In genomic region chr13:111869771-111870437, GRCm38 (mm10) we compare ENCODE assay signal across 10 mouse cellular contexts.
A peak's percentile ranks its signal among the peaks of the same experiment; 100 is the strongest.
DNase-seq lines count a peak whose midpoint lies in the region; ATAC-seq lines count a peak whose summit lies in the region.
"Had no signal": no experiment of that assay in that cellular context is flagged by ENCODE, and none has a peak within 500 bp of the region (broad histone marks: within the 10 kb centered on the region; RNA-seq: fewer than 3 reads in every experiment).

No protein-coding gene starts in this region.

- H3K4me3 ChIP-seq in midbrain, embryonic 14.5 days (replicated peaks; ENCODE audit: low read depth, low read length): no peak overlapping the region
- H3K4me3 ChIP-seq: embryonic facial prominence, embryonic 12.5 days; limb, embryonic 15.5 days had no signal

- no peaks in the 10 kb centered on the region for H3K36me3 ChIP-seq in midbrain, embryonic 14.5 days (ENCODE audit: control insufficient read depth, insufficient read depth, low read length)
- H3K36me3 ChIP-seq: embryonic facial prominence, embryonic 12.5 days; limb, embryonic 15.5 days had no signal

- H3K4me1 ChIP-seq in midbrain, embryonic 14.5 days (ENCODE audit: control insufficient read depth, insufficient read depth, low read length): 0 out of 2 replicates have a peak, but pooled peaks cover 9% of the 10 kb centered on the region

- ATAC-seq in midbrain, embryonic 14.5 days (ENCODE audit: low FRiP score, low TSS enrichment): peak; percentile 31; the same call in 1 of the 2 replicates

- H3K9ac ChIP-seq in midbrain, embryonic 14.5 days (replicated peaks; ENCODE audit: low read length): no peak overlapping the region
- H3K9ac ChIP-seq: embryonic facial prominence, embryonic 12.5 days; limb, embryonic 15.5 days had no signal

- whole genome bisulfite sequencing in midbrain, embryonic 14.5 days: 44% methylated on average over 17 of the region's 17 CpGs

- no peak overlapping the region for H3K4me2 ChIP-seq in midbrain, embryonic 14.5 days (ENCODE audit: low read length)
- H3K4me2 ChIP-seq: embryonic facial prominence, embryonic 12.5 days; limb, embryonic 15.5 days had no signal

- peak; percentile 89 for DNase-seq in heart, adult 11 months
- DNase-seq in heart, adult 8-10 months (ENCODE audit: low spot score): no peak
- peak; percentile 11 to 26 for DNase-seq in cerebellum, postnatal 36 days
- peak; percentile 78 for DNase-seq in layer of hippocampus, adult 9-11 months
- DNase-seq in midbrain, embryonic 14.5 days: peak; percentile 51
- DNase-seq in kidney, adult 8-10 months: no peak
- DNase-seq in spleen, postnatal 4 days (ENCODE audit: low spot score in 2 of 2): no peak
- no peak for DNase-seq in lung, postnatal 14 days

- no peaks in the 10 kb centered on the region for H3K9me3 ChIP-seq in midbrain, embryonic 14.5 days (ENCODE audit: control insufficient read depth, low read length)
- H3K9me3 ChIP-seq: embryonic facial prominence, embryonic 12.5 days; limb, embryonic 15.5 days had no signal

- H3K27ac ChIP-seq in midbrain, embryonic 14.5 days (replicated peaks; ENCODE audit: low read depth, low read length): peak overlapping the region; percentile 27; the same call in 1 of the 2 replicates
- H3K27ac ChIP-seq: embryonic facial prominence, embryonic 12.5 days had no signal

- no peaks in the 10 kb centered on the region for H3K27me3 ChIP-seq in midbrain, embryonic 14.5 days (ENCODE audit: control insufficient read depth, insufficient read depth, low read length)
- H3K27me3 ChIP-seq: embryonic facial prominence, embryonic 12.5 days; limb, embryonic 15.5 days had no signal

Comparison
In these comparisons a context has a peak if more than half of its experiments do, and no peak if none do; other contexts are left out.
1. DNase-seq: peak in heart, adult 11 months (single experiment), cerebellum, postnatal 36 days (2 of 2), layer of hippocampus, adult 9-11 months (single experiment) and midbrain, embryonic 14.5 days (single experiment); none in heart, adult 8-10 months (single experiment), kidney, adult 8-10 months (0 of 2), spleen, postnatal 4 days (0 of 2) and lung, postnatal 14 days (single experiment).